Mouse (Mus musculus) inflammation-experienced regulatory T-cells, adult 6 months (primary cell): Measurements from ENCODE around the gene Wfdc15a. TPM values are rescaled to one million over a fixed set of nuclear protein-coding genes. Genes with fewer than 3 reads are reported as not detected.
"Not testable (repeated sequence)": the region's sequence is repeated elsewhere in the genome, so short reads cannot be mapped to it uniquely, and the experiment has no call there.

Source experiments
- ATAC-seq: one replicate; pipeline ENCODE4 v1.8.0; 2017
- polyA plus RNA-seq, 3 experiments: library from polyadenylated mRNA; unstranded; fragments of 100-300 nt; shearing (Covaris generic); gene quantifications; one replicate each; pipeline ENCODE4 v1.2.1; 2017

The Wfdc15a gene
- not detected for polyA plus RNA-seq

GRCm38 (mm10) chr2:164199626-164200327 lies at the start of gene Wfdc15a:
Wfdc15a (minus strand) TSS chr2:164200130.
- no peak for ATAC-seq

GRCm38 (mm10) chr2:164238366-164238765 lies 38.4 kb upstream of the Wfdc15a start, which contains the start of gene Svs2:
Svs2 (minus strand) TSS chr2:164238466.
- no peak for ATAC-seq

- no peak for ATAC-seq
Measured at GRCm38 (mm10) chr2:164232671-164233070, 32.7 kb upstream of the Wfdc15a start.

GRCm38 (mm10) chr2:164228361-164229070 lies 28.6 kb upstream of the Wfdc15a start:
- ATAC-seq: no peak

- ATAC-seq: no peak
Measured at GRCm38 (mm10) chr2:164221522-164221921, 21.6 kb upstream of the Wfdc15a start, which contains the start of gene Wfdc15b. Wfdc15b (minus strand) TSS chr2:164221660.

GRCm38 (mm10) chr2:164219295-164219694 lies 19.4 kb upstream of the Wfdc15a start:
- ATAC-seq: no peak

- ATAC-seq: no peak
Measured at GRCm38 (mm10) chr2:164212711-164213110, 12.8 kb upstream of the Wfdc15a start.

- ATAC-seq: peak; percentile 68
Measured at GRCm38 (mm10) chr2:164210892-164211291, 11.0 kb upstream of the Wfdc15a start.

GRCm38 (mm10) chr2:164206676-164207075 lies 6.7 kb upstream of the Wfdc15a start:
- no peak for ATAC-seq

GRCm38 (mm10) chr2:164206011-164206410 lies 6.1 kb upstream of the Wfdc15a start:
- ATAC-seq: not testable (repeated sequence)

- ATAC-seq: no peak
Measured at GRCm38 (mm10) chr2:164196700-164196990, 3.3 kb downstream of the Wfdc15a start.

GRCm38 (mm10) chr2:164195971-164196699 lies 3.8 kb downstream of the Wfdc15a start:
- ATAC-seq: no peak

- no peak for ATAC-seq
Measured at GRCm38 (mm10) chr2:164194959-164195630, 4.8 kb downstream of the Wfdc15a start.

GRCm38 (mm10) chr2:164192279-164192678 lies 7.7 kb downstream of the Wfdc15a start:
- ATAC-seq: no peak

GRCm38 (mm10) chr2:164190576-164190975 lies 9.4 kb downstream of the Wfdc15a start, which contains the start of gene Wfdc12:
Wfdc12 (minus strand) TSS chr2:164190608.
- ATAC-seq: no peak

GRCm38 (mm10) chr2:164188722-164189121 lies 11.2 kb downstream of the Wfdc15a start:
- no peak for ATAC-seq

GRCm38 (mm10) chr2:164184145-164184719 lies 15.7 kb downstream of the Wfdc15a start:
- no peak for ATAC-seq

- no peak for ATAC-seq
Measured at GRCm38 (mm10) chr2:164183340-164183739, 16.6 kb downstream of the Wfdc15a start.

GRCm38 (mm10) chr2:164182692-164183255 lies 17.2 kb downstream of the Wfdc15a start, which contains the start of gene Wfdc5:
Wfdc5 (minus strand) TSS chr2:164182742.
- no peak for ATAC-seq

GRCm38 (mm10) chr2:164180770-164181169 lies 19.2 kb downstream of the Wfdc15a start:
- no peak for ATAC-seq

GRCm38 (mm10) chr2:164180124-164180523 lies 19.8 kb downstream of the Wfdc15a start:
- ATAC-seq: no peak

GRCm38 (mm10) chr2:164177831-164178230 lies 22.1 kb downstream of the Wfdc15a start:
- no peak for ATAC-seq
